ENCODE assay signal across 8 mouse cellular contexts in the genomic region with DNA sequence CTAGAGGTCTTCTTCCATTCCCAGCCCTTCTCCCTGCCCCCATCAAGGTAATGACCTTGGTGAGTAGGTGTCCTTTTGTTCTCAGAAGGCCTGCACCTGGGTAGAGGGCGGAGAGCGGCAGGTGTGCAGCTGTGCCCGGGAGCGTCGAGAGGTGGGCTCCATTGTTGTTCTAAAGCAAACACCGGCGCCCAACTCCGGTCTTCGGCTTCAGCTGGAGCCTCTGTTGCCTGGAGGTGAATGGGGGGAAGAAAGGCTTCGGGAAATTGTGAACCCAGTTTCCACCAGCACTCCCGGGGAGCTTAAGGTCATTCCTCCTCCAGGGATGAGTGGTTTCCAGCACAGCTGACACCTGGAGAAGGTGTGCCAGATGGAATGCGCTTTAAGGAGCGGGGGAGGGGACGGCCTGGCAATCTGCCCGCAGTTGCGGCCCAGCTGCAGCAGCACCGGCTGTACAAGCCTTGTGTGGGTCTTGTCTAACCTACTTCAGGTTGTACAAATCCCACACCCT. TPM values are rescaled to one million over a fixed set of nuclear protein-coding genes. Genes with fewer than 3 reads are reported as not detected.
A peak's percentile ranks its signal among the peaks of the same experiment; 100 is the strongest.
DNase-seq lines count a peak whose midpoint lies in the region; ATAC-seq lines count a peak whose summit lies in the region.

No protein-coding gene starts in this region.

- H3K4me2 ChIP-seq in heart, embryonic 12.5 days = peak overlapping the region; percentile 51
- peak overlapping the region; percentile 74 for H3K4me2 ChIP-seq in lung, embryonic 15.5 days

- H3K36me3 ChIP-seq in heart, embryonic 12.5 days = no peaks in the 10 kb centered on the region
- H3K36me3 ChIP-seq in lung, embryonic 15.5 days = no peaks in the 10 kb centered on the region

- 0 out of 2 replicates have a peak overlapping the region, but pooled peaks have one; percentile 16 for H3K9ac ChIP-seq in heart, embryonic 12.5 days
- H3K9ac ChIP-seq in lung, embryonic 15.5 days = no peak overlapping the region

- H3K4me1 ChIP-seq in heart, embryonic 12.5 days (replicated peaks) = peaks cover 15% of the 10 kb centered on the region
- no peaks in the 10 kb centered on the region; the same call in 1 of the 2 replicates for H3K4me1 ChIP-seq in lung, embryonic 15.5 days

- H3K27ac ChIP-seq in heart, embryonic 12.5 days (ENCODE audit: poor library complexity, severe bottlenecking) = no peak overlapping the region
- H3K27ac ChIP-seq in lung, embryonic 15.5 days = peak overlapping the region; percentile 92

- ATAC-seq in heart, embryonic 12.5 days (ENCODE audit: insufficient number of reproducible peaks, low FRiP score) = no peak
- ATAC-seq in lung, embryonic 15.5 days (ENCODE audit: borderline replicate concordance, extremely low read depth, low FRiP score, low TSS enrichment) = peak; percentile 77
- ATAC-seq in megakaryocyte-erythroid progenitor cell, adult 5-6 weeks (replicated peaks; ENCODE audit: low FRiP score, low TSS enrichment, poor library complexity, severe bottlenecking) = no peak

- peaks cover 21% of the 10 kb centered on the region for H3K27me3 ChIP-seq in heart, embryonic 12.5 days (replicated peaks)
- H3K27me3 ChIP-seq in lung, embryonic 15.5 days = peaks cover 6% of the 10 kb centered on the region; the same call in 1 of the 2 replicates

- 23% methylated on average over 17 of the region's 17 CpGs for WGBS in heart, embryonic 12.5 days
- WGBS in lung, embryonic 15.5 days = 14% methylated on average over 17 of the region's 17 CpGs

- H3K4me3 ChIP-seq in heart, embryonic 12.5 days = peak overlapping the region; percentile 18; the same call in 1 of the 2 replicates
- H3K4me3 ChIP-seq in lung, embryonic 15.5 days = peak overlapping the region; percentile 19

- H3K9me3 ChIP-seq in heart, embryonic 12.5 days (replicated peaks) = 0 out of 2 replicates have a peak, but pooled peaks cover 3% of the 10 kb centered on the region
- no peaks in the 10 kb centered on the region for H3K9me3 ChIP-seq in lung, embryonic 15.5 days

- no peak for DNase-seq in heart, adult 8-10 months (ENCODE audit: low spot score)
- peak; percentile 25 for DNase-seq in embryo, embryonic 9.5 days (ENCODE audit: extremely low spot score)
- DNase-seq in kidney, adult 18-20 months = peak; percentile 80
- peak; percentile 76 for DNase-seq in testis, postnatal 14 days (ENCODE audit: low spot score)
- no peak for DNase-seq in frontal cortex, postnatal 36 days (ENCODE audit: low spot score in 2 of 2)

RNA-seq across cellular contexts. Expression of a gene that starts 8.4 kb away (rescaled TPM):
- polyA plus RNA-seq in heart, embryonic 12.5 days (2016; fragmentation: Nextera tagmentation; extraction: Ambion mirVana) = 37.6 and 38.8 TPM in 2 replicates
- 10 to 100 TPM; 11.6 to 22.2 (median 16.0) TPM for total RNA-seq in heart, adult 8-10 months (2022)
- 33.6 and 37.6 TPM in 2 replicates for polyA plus RNA-seq in lung, embryonic 15.5 days (2015; fragmentation: Nextera tagmentation; extraction: Ambion mirVana)
- total RNA-seq in megakaryocyte-erythroid progenitor cell, adult 5-6 weeks (2014; fragmentation: Nextera tagmentation) = 17.0 and 20.8 TPM in 2 replicates
- total RNA-seq in megakaryocyte-erythroid progenitor cell, adult 5-6 weeks (2017) = 10.4 and 18.8 TPM in 2 replicates

RNA-seq across cellular contexts. Expression of a gene that starts 20.0 kb away (rescaled TPM):
- polyA plus RNA-seq in heart, embryonic 12.5 days (2016; fragmentation: Nextera tagmentation; extraction: Ambion mirVana) = 49.9 and 51.6 TPM in 2 replicates
- 10 to 100 TPM; 69.1 to 74.1 (median 72.8) TPM for total RNA-seq in heart, adult 8-10 months (2022)
- 8.6 and 10.5 TPM in 2 replicates for polyA plus RNA-seq in lung, embryonic 15.5 days (2015; fragmentation: Nextera tagmentation; extraction: Ambion mirVana)
- 0.27 and 1.5 TPM in 2 replicates for total RNA-seq in megakaryocyte-erythroid progenitor cell, adult 5-6 weeks (2014; fragmentation: Nextera tagmentation)
- 0.76 TPM in 1 of 2 replicates, not detected in the other for total RNA-seq in megakaryocyte-erythroid progenitor cell, adult 5-6 weeks (2017)

RNA-seq across cellular contexts. Expression of a gene that starts 55.1 kb away (rescaled TPM):
- polyA plus RNA-seq in heart, embryonic 12.5 days (2016; fragmentation: Nextera tagmentation; extraction: Ambion mirVana) = 13.6 and 15.4 TPM in 2 replicates
- 10 to 100 TPM; 17.0 to 21.7 (median 20.5) TPM for total RNA-seq in heart, adult 8-10 months (2022)
- polyA plus RNA-seq in lung, embryonic 15.5 days (2015; fragmentation: Nextera tagmentation; extraction: Ambion mirVana) = 17.8 and 19.8 TPM in 2 replicates
- 18.8 and 27.3 TPM in 2 replicates for total RNA-seq in megakaryocyte-erythroid progenitor cell, adult 5-6 weeks (2014; fragmentation: Nextera tagmentation)
- 22.9 and 27.9 TPM in 2 replicates for total RNA-seq in megakaryocyte-erythroid progenitor cell, adult 5-6 weeks (2017)

Comparison
In these comparisons a context has a peak if more than half of its experiments do, and no peak if none do; other contexts are left out.
1. DNase-seq: peak in embryo, embryonic 9.5 days (single experiment), kidney, adult 18-20 months (single experiment) and testis, postnatal 14 days (single experiment); none in heart, adult 8-10 months (single experiment) and frontal cortex, postnatal 36 days (0 of 2).
2. RNA of a gene that starts 20.0 kb away (total RNA-seq): 69.1 to 74.1 TPM in heart, adult 8-10 months; 0.27 to 1.5 TPM in megakaryocyte-erythroid progenitor cell, adult 5-6 weeks; every median in the first group is over 10 times any median in the second.